Mouse (Mus musculus) liver, embryonic 14.5 days (tissue): ENCODE data around the gene Armc8. TPM values are rescaled to one million over a fixed set of nuclear protein-coding genes. Genes with fewer than 3 reads are reported as not detected.

Source experiments
- ATAC-seq: fragments of 200-750 bp; cut with Nextera tagmentation; 2 replicates; pipeline ENCODE4 v1.8.0; 2017; ENCODE audit warnings: moderate number of reproducible peaks, mild to moderate bottlenecking, moderate library complexity; ENCODE audit not compliant: insufficient read depth
- DNase-seq, 3 experiments: peaks; one replicate each; pipeline ENCODE4 v3.0.0-alpha.2; 2012 to 2013; ENCODE audit warnings: low read depth in 3 of 3, low spot score in 3 of 3
- H3K27ac ChIP-seq: fragments of 300-500 bp; sonication (generic); 2 replicates; pipeline ENCODE4 v1.5.1; 2014; ENCODE audit warnings: moderate library complexity, mild to moderate bottlenecking, control low read depth, inconsistent platforms
- H3K27me3 ChIP-seq: fragments of 300-500 bp; sonication (generic); 2 replicates; pipeline ENCODE4 v1.6.1; 2014; ENCODE audit warnings: mild to moderate bottlenecking, low read length, moderate library complexity; ENCODE audit not compliant: control insufficient read depth, insufficient read depth
- H3K36me3 ChIP-seq: fragments of 300-500 bp; sonication (generic); replicated peaks from 2 replicates; pipeline ENCODE4 v1.6.1; 2014; ENCODE audit warnings: low read depth; ENCODE audit not compliant: control insufficient read depth, insufficient read depth
- H3K4me1 ChIP-seq, 2 experiments: fragments of 200-500 bp in 1 of 2; fragments of 300-500 bp in 1 of 2; sonication (generic) in 1 of 2; replicated peaks; 2 replicates each; pipeline ENCODE4 v1.6.1; 2012 to 2014; ENCODE audit warnings: antibody characterized with exemption in 1 of 2, inconsistent platforms in 1 of 2, low read length in 1 of 2; ENCODE audit not compliant: control insufficient read depth in 2 of 2, insufficient read depth in 2 of 2
- H3K4me2 ChIP-seq: fragments of 300-500 bp; sonication (generic); 2 replicates; pipeline ENCODE4 v1.6.1; 2014; ENCODE audit warnings: low read depth, mild to moderate bottlenecking, control low read depth, moderate library complexity
- H3K4me3 ChIP-seq, 2 experiments: fragments of 200-500 bp in 1 of 2; fragments of 300-500 bp in 1 of 2; sonication (generic) in 1 of 2; 2 replicates each; pipeline ENCODE4 v1.5.1; 2012 to 2014; ENCODE audit warnings: low read depth in 2 of 2, low read length in 2 of 2, mild to moderate bottlenecking in 2 of 2, control low read depth in 1 of 2, inconsistent platforms in 1 of 2, moderate library complexity in 1 of 2; ENCODE audit not compliant: insufficient read depth in 1 of 2
- H3K9ac ChIP-seq: fragments of 300-500 bp; sonication (generic); replicated peaks from 2 replicates; pipeline ENCODE4 v1.6.1; 2014; ENCODE audit warnings: mild to moderate bottlenecking, control low read depth, moderate library complexity
- H3K9me3 ChIP-seq: fragments of 300-500 bp; sonication (generic); 2 replicates; pipeline ENCODE4 v1.6.1; 2016; ENCODE audit warnings: low read length, mixed read lengths; ENCODE audit not compliant: control insufficient read depth
- CTCF ChIP-seq: IDR thresholded peaks from 2 replicates; pipeline ENCODE4 v1.5.1; 2016; ENCODE audit warnings: antibody characterized with exemption, low read depth, control low read depth
- EP300 ChIP-seq: IDR thresholded peaks from 2 replicates; pipeline ENCODE4 v1.6.1; 2016; ENCODE audit warnings: antibody characterized with exemption, low read depth
- WGBS: fragments of 180-500 bp; shearing (Covaris S2); extraction: QIAGEN DNeasy Blood & Tissue Kit; methylation state at CpG from one replicate; pipeline ENCODE4 v1.1.7; 2014; ENCODE audit not compliant: insufficient replicate concordance; 5-methylcytosine and 5-hydroxymethylcytosine counted together
- polyA plus RNA-seq, 2 experiments: library from polyadenylated mRNA; depleted of rRNA in 1 of 2; stranded (reverse) in 1 of 2; unstranded in 1 of 2; fragments of >200 nt; fragmentation: Nextera tagmentation in 1 of 2; extraction: Ambion mirVana in 1 of 2; gene quantifications; 2 replicates each; pipeline versions ENCODE4 v1.2.1 to v1.2.3; 2012 to 2014

Armc8 gene
- polyA plus RNA-seq, 2 experiments: 6.8 to 7.6 TPM

DNA sequence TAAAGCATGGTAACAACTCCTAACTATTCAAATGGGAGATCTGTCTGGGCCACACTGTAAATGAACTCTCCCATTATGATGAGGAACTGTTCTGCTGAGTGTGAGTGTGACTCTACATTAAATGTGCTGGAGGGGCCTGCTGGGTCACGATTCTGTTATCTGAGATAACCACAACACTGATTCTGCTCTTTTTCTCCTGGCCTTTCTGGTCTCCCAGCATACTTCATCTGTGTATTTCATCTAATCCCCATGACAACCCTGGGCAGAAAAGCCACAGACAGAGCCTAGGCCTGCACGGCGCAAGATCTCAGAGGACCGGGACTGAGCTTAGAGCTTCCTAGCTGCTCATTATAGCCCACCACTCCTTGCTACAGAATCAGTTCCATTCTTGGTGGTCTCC, 136.2 kb downstream of the Armc8 start:
- Histone ChIP-seq H3K4me3 (no peak overlapping the region), H3K9me3 (no peaks in the 10 kb centered on the region), H3K9ac (no peak overlapping the region), H3K4me1 (peaks cover 0 to 6% of the 10 kb centered on the region in 2 experiments; a peak in 1 of 4 replicates), H3K36me3 (no peaks in the 10 kb centered on the region), H3K27me3 (peaks cover 24% of the 10 kb centered on the region), H3K27ac (no peak overlapping the region), H3K4me2 (no peak overlapping the region)
- WGBS: 14% methylated on average over 4 of the region's 4 CpGs
- DNase-seq (peak in 2 of 3 experiments; percentile 14 to 38), ATAC-seq (peak; percentile 68)
- TF ChIP-seq EP300 (no peak), CTCF (no peak)

GRCm38 (mm10) chr9:99431963-99432362, 136.7 kb downstream of the Armc8 start:
- H3K9ac ChIP-seq: no peak overlapping the region
- no peak overlapping the region for H3K4me2 ChIP-seq
- peaks cover 0 to 6% of the 10 kb centered on the region in 2 experiments; a peak in 1 of 4 replicates for H3K4me1 ChIP-seq
- DNase-seq (no peak), ATAC-seq (no peak)
- H3K27me3 ChIP-seq: peaks cover 19% of the 10 kb centered on the region
- no peaks in the 10 kb centered on the region for H3K36me3 ChIP-seq
- TF ChIP-seq EP300: no peak
- TF ChIP-seq CTCF: no peak
- no peak overlapping the region for H3K27ac ChIP-seq
- no peaks in the 10 kb centered on the region for H3K9me3 ChIP-seq
- 56% methylated on average over 6 of the region's 6 CpGs for WGBS
- H3K4me3 ChIP-seq: no peak overlapping the region

DNA sequence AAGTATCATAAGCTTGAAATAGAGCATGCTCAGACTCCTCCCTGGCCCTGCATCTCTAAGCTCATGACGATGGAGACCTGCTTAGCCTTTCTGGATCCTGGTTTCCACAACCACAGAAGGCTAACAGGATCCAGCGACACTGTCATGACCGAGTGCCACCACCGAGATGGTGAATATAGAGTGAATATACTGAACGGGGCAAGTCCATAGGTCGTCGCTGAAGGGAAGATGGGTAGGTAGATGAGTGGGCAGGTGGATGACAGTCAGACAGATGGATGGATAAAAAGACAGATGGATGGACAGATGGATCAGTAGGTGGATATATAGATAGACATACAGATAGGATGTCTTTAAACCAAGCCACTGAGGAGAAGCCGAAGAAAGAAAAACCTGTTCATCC, 137.4 kb downstream of the Armc8 start:
- no peak overlapping the region for H3K4me2 ChIP-seq
- TF ChIP-seq CTCF (no peak), EP300 (no peak)
- H3K27me3 ChIP-seq: peaks cover 13% of the 10 kb centered on the region
- DNase-seq (no peak), ATAC-seq (no peak)
- H3K36me3 ChIP-seq: no peaks in the 10 kb centered on the region
- no peak overlapping the region for H3K27ac ChIP-seq
- H3K9ac ChIP-seq: no peak overlapping the region
- WGBS: 78% methylated on average over 8 of the region's 8 CpGs
- H3K4me3 ChIP-seq: no peak overlapping the region
- H3K9me3 ChIP-seq: no peaks in the 10 kb centered on the region
- peaks cover 0 to 6% of the 10 kb centered on the region in 2 experiments; a peak in 1 of 4 replicates for H3K4me1 ChIP-seq

- no peak overlapping the region for H3K27ac ChIP-seq
- no peak for ATAC-seq
Observed at GRCm38 (mm10) chr9:99430806-99431205, 137.9 kb downstream of the Armc8 start.

GRCm38 (mm10) chr9:99429845-99430244, 138.9 kb downstream of the Armc8 start:
- no peak for TF ChIP-seq EP300
- TF ChIP-seq CTCF: no peak
- ATAC-seq: no peak
- WGBS: 68% methylated on average over 3 of the region's 3 CpGs

More at GRCm38 (mm10) chr9:99430806-99431205, 137.9 kb downstream of the Armc8 start:
- Histone ChIP-seq H3K9ac (no peak overlapping the region), H3K4me3 (no peak overlapping the region), H3K36me3 (no peaks in the 10 kb centered on the region), H3K9me3 (no peaks in the 10 kb centered on the region), H3K4me2 (no peak overlapping the region), H3K4me1 (peaks cover 0 to 6% of the 10 kb centered on the region in 2 experiments; a peak in 1 of 4 replicates), H3K27me3 (peaks cover 7% of the 10 kb centered on the region)
- 52% methylated on average over 6 of the region's 6 CpGs for WGBS
- no peak for DNase-seq
- TF ChIP-seq EP300 (no peak), CTCF (no peak)

More at GRCm38 (mm10) chr9:99429845-99430244, 138.9 kb downstream of the Armc8 start:
- no peak for DNase-seq
- Histone ChIP-seq H3K27me3 (no peaks in the 10 kb centered on the region), H3K36me3 (no peaks in the 10 kb centered on the region), H3K9me3 (no peaks in the 10 kb centered on the region), H3K4me2 (no peak overlapping the region), H3K4me3 (no peak overlapping the region), H3K4me1 (peaks cover 0 to 11% of the 10 kb centered on the region in 2 experiments; a peak in 1 of 4 replicates), H3K27ac (no peak overlapping the region), H3K9ac (no peak overlapping the region)
